Mouse (Mus musculus): ENCODE results near the gene Fam168b.

DNA sequence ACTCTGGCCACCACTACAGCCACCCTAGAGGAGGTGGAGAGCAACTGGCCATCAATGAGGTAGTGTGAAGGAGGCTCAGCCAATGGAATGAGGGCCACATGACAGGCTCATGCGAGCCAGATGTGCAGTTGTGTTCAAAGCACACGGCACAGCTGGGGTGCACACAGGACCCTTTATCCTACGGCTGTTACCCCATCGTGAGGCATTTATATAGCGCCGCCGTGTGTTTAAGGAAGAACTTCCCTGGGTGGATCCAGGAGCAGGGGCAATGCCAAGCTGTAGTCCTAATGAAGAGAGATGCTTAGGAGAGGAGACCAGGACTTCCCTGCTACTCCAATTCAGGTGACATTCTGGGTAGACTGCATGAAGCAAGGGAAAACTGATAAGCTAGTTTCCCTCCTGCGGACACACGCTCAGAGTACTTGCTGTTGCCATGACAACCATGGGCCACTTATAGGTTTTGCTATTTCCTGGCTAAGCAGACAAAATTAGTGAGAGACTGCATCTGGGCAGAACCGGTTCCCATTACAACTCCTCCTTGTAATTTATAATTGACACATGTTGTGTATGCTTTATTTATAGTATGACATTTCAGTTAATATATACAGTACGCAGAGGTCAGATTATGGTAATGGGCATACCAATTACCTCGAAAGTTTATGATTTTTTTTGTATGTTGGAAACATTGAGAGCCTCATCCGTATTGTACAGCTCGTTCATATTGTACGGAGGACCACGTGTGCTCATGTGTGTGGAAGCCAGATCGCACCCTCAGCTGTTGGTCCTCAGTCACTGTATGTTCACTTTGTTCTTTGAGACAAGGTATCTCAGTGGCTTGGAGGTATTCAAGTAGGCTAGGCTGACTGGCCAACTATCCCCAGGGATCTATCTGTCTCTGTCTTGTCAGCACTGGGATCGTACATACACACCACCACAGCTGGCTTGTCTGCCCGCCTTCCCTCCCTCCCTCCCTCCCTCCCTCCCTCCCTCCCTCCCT lies 49.3 kb downstream of the Fam168b start:
- no peak for TF ChIP-seq CTCF (IDR thresholded peaks at IDR 0.05; ENCODE audit: low read depth)
- TF ChIP-seq EP300 (IDR thresholded peaks at IDR 0.05; ENCODE audit: low read depth), result no peak

Measured in liver, postnatal 0 days (tissue).